Mouse (Mus musculus) heart, embryonic 14.5 days (tissue): ENCODE results near the gene Myo1d. TPM values are rescaled to one million over a fixed set of nuclear protein-coding genes. Genes with fewer than 3 reads are reported as not detected.

Source experiments
- ATAC-seq: fragments of 200-750 bp; cut with Nextera tagmentation; 2 replicates; pipeline ENCODE4 v1.8.0; 2017; ENCODE audit warnings: low read depth, moderate TSS enrichment; ENCODE audit not compliant: insufficient number of reproducible peaks, insufficient read depth, low FRiP score
- H3K27ac ChIP-seq, 2 experiments: fragments of 200-500 bp in 1 of 2; fragments of 300-500 bp in 1 of 2; sonication (generic) in 1 of 2; replicated peaks in 1 of 2; 2 replicates each; pipeline ENCODE4 v1.5.1; 2012 to 2014; ENCODE audit warnings: low read depth in 2 of 2, low read length in 2 of 2, control low read depth in 1 of 2, mild to moderate bottlenecking in 1 of 2, mixed read lengths in 1 of 2; ENCODE audit not compliant: control insufficient read depth in 1 of 2, insufficient read depth in 1 of 2
- H3K27me3 ChIP-seq: fragments of 300-500 bp; sonication (generic); 2 replicates; pipeline ENCODE4 v1.6.1; 2014; ENCODE audit warnings: mild to moderate bottlenecking, low read length, control low read depth; ENCODE audit not compliant: control insufficient read depth, insufficient read depth
- H3K36me3 ChIP-seq: fragments of 300-500 bp; sonication (generic); 2 replicates; pipeline ENCODE4 v1.6.1; 2014; ENCODE audit warnings: mild to moderate bottlenecking, control low read depth, low read length, mixed read lengths; ENCODE audit not compliant: control insufficient read depth, insufficient read depth
- H3K4me1 ChIP-seq, 2 experiments: fragments of 200-500 bp in 1 of 2; fragments of 300-500 bp in 1 of 2; sonication (generic) in 1 of 2; 2 replicates each; pipeline ENCODE4 v1.6.1; 2012 to 2014; ENCODE audit warnings: low read length in 2 of 2, control low read depth in 1 of 2, mixed read lengths in 1 of 2; ENCODE audit not compliant: control insufficient read depth in 2 of 2, insufficient read depth in 2 of 2
- H3K4me2 ChIP-seq: fragments of 300-500 bp; sonication (generic); 2 replicates; pipeline ENCODE4 v1.6.1; 2014; ENCODE audit warnings: mild to moderate bottlenecking, low read length
- H3K4me3 ChIP-seq, 2 experiments: fragments of 200-500 bp in 1 of 2; fragments of 300-500 bp in 1 of 2; sonication (generic) in 1 of 2; 2 replicates each; pipeline ENCODE4 v1.5.1; 2012 to 2014; ENCODE audit warnings: low read length in 2 of 2, mild to moderate bottlenecking in 2 of 2, control low read depth in 1 of 2, low read depth in 1 of 2, moderate library complexity in 1 of 2; ENCODE audit not compliant: control insufficient read depth in 1 of 2, insufficient read depth in 1 of 2
- H3K9ac ChIP-seq: fragments of 300-500 bp; sonication (generic); 2 replicates; pipeline ENCODE4 v1.6.1; 2014; ENCODE audit warnings: mild to moderate bottlenecking, low read length
- H3K9me3 ChIP-seq: fragments of 300-500 bp; sonication (generic); 2 replicates; pipeline ENCODE4 v1.6.1; 2016; ENCODE audit warnings: low read length, control low read depth; ENCODE audit not compliant: control insufficient read depth
- WGBS: fragments of 180-500 bp; shearing (Covaris S2); extraction: QIAGEN DNeasy Blood & Tissue Kit; methylation state at CpG from one replicate; pipeline ENCODE4 v1.1.7; 2014; 5-methylcytosine and 5-hydroxymethylcytosine counted together
- polyA plus RNA-seq: library from polyadenylated mRNA; unstranded; fragments of >200 nt; fragmentation: Nextera tagmentation; extraction: Ambion mirVana; gene quantifications from 2 replicates; pipeline ENCODE4 v1.2.1, GENCODE M21; 2014

The Myo1d gene
- polyA plus RNA-seq, 1 experiment from 2014 or later: 9.6 TPM

DNA sequence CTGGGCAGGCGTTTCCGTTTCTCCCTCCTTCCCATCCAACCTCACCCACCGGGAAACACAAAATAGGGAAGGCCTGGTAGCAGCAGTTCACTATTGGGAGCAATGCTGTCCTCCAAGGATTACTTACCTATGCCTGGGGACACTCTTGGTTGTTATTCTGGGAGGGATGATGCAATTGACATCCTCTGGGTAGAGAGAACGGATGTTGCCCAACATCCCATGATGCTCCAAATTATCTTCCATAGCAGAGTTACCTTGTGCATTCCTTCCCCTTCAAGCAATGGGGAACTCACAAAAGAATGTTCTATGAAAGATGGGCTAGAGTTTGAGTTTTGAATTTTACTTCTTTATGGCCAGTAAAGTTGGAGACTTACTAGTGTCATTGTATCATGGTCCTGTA lies 13.6 kb upstream of the Myo1d start:
- H3K9me3 ChIP-seq: no peaks in the 10 kb centered on the region
- H3K4me3 ChIP-seq: no peak overlapping the region
- H3K27me3 ChIP-seq: no peaks in the 10 kb centered on the region
- no peak for ATAC-seq
- H3K9ac ChIP-seq: no peak overlapping the region
- no peaks in the 10 kb centered on the region for H3K36me3 ChIP-seq
- H3K27ac ChIP-seq: no peak overlapping the region
- H3K4me2 ChIP-seq: no peak overlapping the region
- peaks cover 0 to 2% of the 10 kb centered on the region in 2 experiments; a peak in 1 of 4 replicates for H3K4me1 ChIP-seq
- WGBS: 80% methylated on average over 4 of the region's 4 CpGs

DNA sequence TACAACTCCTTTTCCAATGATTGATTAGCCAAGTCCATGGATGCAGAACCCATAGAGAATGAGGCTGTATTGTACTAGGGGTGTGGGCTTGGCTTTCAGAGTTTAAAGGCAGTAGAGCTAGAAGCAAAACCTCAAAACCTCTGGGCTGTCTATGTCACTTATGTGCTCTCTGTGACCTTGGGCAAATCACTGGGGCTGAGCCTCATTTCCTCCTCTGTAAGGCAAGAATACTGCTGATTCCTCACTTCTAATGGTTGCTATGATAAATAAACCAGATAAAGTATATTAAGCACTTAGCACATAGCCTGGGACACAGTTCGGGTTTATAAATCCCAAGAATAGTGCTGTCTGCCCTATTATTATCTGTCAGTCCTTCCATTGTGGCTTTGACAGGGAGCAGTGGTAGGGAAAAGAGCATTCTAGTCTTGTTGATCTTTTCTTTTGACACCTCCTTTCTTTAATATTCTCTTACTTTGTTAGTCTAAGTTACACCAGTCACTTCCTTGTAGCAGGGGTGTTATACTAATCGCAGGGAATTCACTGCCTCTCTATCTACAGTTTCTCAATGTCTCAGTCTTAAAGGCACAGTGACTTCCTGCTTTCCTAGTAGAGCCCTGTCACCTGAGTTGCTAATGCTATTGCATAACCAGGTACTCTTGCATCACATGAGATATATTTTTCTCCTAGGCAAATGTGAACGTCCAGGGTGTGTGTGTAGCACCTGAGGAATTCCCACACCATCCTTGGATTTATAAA lies 12.0 kb upstream of the Myo1d start:
- H3K9ac ChIP-seq: no peak overlapping the region
- no peak for ATAC-seq
- no peaks in the 10 kb centered on the region for H3K36me3 ChIP-seq
- H3K4me3 ChIP-seq: no peak overlapping the region
- WGBS: 42% methylated on average over 3 of the region's 3 CpGs
- no peak overlapping the region for H3K4me2 ChIP-seq
- peaks cover 0 to 2% of the 10 kb centered on the region in 2 experiments; a peak in 1 of 4 replicates for H3K4me1 ChIP-seq
- no peak overlapping the region for H3K27ac ChIP-seq
- no peaks in the 10 kb centered on the region for H3K9me3 ChIP-seq
- H3K27me3 ChIP-seq: no peaks in the 10 kb centered on the region

DNA sequence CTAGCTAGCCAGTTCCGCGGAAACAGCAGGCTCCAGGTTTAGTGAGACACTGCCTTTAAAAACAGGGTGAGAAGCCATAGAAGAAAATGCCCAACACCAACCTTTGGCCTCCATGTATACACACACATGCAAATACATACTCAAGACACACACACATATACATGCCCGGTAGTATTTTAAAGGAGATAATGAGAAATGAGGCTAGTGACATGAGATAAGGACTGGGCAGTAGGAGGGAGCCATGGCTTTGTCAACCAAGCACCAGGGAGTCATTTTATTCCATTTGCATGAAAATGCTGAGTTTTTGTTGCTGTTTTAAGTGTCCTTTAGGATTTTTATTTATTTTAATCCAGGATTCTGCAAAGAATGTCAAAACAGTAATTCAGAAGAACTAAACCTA lies 10.6 kb upstream of the Myo1d start:
- Histone ChIP-seq H3K9me3 (no peaks in the 10 kb centered on the region), H3K4me3 (no peak overlapping the region), H3K9ac (no peak overlapping the region), H3K4me1 (peaks cover 0 to 2% of the 10 kb centered on the region in 2 experiments; a peak in 1 of 4 replicates), H3K4me2 (no peak overlapping the region), H3K36me3 (no peaks in the 10 kb centered on the region), H3K27me3 (no peaks in the 10 kb centered on the region), H3K27ac (no peak overlapping the region)
- WGBS: 65% methylated on average over 3 of the region's 3 CpGs
- no peak for ATAC-seq

DNA sequence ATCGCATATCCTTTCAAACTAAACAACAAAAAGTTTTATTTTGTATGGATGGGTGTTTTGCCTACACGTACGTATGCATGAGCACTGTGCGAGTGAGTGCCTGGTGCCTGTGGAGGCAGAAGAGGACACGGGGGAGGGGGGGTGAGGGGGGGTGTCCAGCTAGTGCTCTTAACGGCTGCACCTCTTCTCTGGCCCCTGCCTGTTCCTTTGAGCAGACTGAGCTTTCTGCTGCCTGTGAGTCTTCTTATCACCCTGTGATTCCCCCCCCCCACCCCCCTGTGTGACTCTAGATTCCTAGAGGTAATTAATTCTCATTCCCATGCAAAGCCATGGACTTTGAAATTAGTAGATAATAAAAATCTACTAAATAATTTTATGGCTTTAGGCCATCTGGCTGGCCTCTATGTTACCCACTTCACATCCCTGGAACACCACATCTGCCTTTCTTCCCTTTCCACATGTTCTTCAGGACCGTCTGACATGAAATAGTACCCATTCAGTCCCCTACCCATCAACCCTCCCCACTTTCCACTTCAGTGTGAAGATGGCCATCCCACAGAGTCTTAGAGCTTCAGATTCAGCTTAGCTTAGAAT lies 9.9 kb upstream of the Myo1d start:
- Histone ChIP-seq H3K4me1 (no peaks in the 10 kb centered on the region), H3K4me3 (no peak overlapping the region), H3K9me3 (no peaks in the 10 kb centered on the region), H3K27me3 (no peaks in the 10 kb centered on the region), H3K36me3 (no peaks in the 10 kb centered on the region), H3K9ac (no peak overlapping the region), H3K27ac (no peak overlapping the region), H3K4me2 (no peak overlapping the region)
- WGBS: 57% methylated on average over 7 of the region's 7 CpGs
- ATAC-seq: no peak

DNA sequence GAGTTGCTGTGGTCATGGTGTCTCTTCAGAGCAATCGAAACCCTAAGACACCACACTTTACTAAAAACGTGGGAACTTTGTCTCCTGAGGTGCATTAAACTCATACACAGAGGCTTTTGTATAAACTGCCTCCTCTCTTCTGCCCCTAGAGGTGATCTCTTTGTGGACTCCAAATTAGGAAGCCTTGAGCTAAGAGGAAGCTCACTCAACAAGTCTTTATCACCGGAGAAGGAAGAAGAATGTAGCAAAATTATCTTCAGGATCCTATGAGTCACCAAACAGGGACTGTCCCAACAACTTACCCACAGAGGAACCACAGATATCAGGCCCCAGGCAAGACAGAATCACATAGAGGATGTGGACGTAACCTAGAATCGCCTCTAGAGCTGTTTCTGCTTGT lies 5.8 kb upstream of the Myo1d start:
- H3K9ac ChIP-seq: no peak overlapping the region
- no peak overlapping the region for H3K27ac ChIP-seq
- H3K4me1 ChIP-seq: peaks cover 3 to 6% of the 10 kb centered on the region in 2 experiments
- no peak for ATAC-seq
- no peaks in the 10 kb centered on the region for H3K36me3 ChIP-seq
- WGBS: 66% methylated on average over 5 of the region's 5 CpGs
- H3K4me2 ChIP-seq: no peak overlapping the region
- no peak overlapping the region for H3K4me3 ChIP-seq
- no peaks in the 10 kb centered on the region for H3K9me3 ChIP-seq
- H3K27me3 ChIP-seq: no peaks in the 10 kb centered on the region

DNA sequence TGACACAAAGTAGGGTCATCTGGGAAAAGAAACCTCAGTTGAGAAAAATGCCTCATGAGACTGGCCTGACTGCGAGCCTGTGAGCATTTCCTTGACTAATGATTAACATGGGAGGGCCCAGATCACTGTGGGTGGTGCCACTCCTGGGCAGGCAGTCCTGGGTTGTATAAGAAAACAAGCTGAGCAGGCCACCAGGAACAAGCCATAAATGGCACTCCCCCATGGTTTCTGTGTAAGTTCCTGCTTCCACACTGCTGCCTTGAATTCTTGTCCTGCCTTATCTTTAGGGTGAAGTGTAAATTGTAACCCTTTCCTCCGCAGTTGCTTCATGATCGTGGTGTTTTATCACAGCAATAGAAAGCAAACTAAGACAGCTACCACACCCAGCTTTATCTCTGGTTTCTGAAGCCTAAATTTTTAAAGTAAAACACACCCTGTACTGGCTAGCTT lies 4.5 kb upstream of the Myo1d start:
- Histone ChIP-seq H3K9ac (no peak overlapping the region), H3K9me3 (no peaks in the 10 kb centered on the region), H3K27me3 (no peaks in the 10 kb centered on the region), H3K4me1 (peaks cover 3 to 6% of the 10 kb centered on the region in 2 experiments), H3K4me3 (no peak overlapping the region), H3K36me3 (no peaks in the 10 kb centered on the region), H3K4me2 (no peak overlapping the region), H3K27ac (no peak overlapping the region; a peak in 1 of 4 replicates)
- WGBS: 6% methylated on average over 3 of the region's 3 CpGs
- ATAC-seq: no peak

DNA sequence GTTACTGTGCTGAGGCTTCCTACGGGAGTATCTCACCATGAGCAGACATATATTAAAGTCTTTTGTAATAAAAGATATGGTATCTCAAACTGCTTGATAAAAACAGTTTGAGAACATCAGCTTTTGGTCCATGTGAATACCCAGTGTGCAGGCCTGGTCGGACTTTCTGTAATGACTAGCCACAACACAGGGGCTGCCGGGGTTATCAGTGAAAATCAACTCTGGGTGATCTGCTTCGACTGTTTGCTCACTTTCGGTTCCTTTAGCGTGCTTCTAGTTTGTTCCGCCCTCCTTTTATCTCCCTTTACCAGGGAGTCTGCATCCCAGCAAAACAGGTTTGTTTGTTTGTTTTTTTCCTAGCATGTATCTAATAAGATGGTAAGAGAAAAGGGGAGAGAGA lies 3.6 kb upstream of the Myo1d start:
- Histone ChIP-seq H3K27ac (no peak overlapping the region), H3K9ac (no peak overlapping the region), H3K9me3 (no peaks in the 10 kb centered on the region), H3K4me1 (peaks cover 3 to 6% of the 10 kb centered on the region in 2 experiments), H3K4me2 (no peak overlapping the region), H3K27me3 (no peaks in the 10 kb centered on the region), H3K4me3 (no peak overlapping the region), H3K36me3 (no peaks in the 10 kb centered on the region)
- ATAC-seq: no peak
- WGBS: 57% methylated on average over 7 of the region's 7 CpGs
